Mouse (Mus musculus): ENCODE data around the gene Crym.

The Crym gene

DNA sequence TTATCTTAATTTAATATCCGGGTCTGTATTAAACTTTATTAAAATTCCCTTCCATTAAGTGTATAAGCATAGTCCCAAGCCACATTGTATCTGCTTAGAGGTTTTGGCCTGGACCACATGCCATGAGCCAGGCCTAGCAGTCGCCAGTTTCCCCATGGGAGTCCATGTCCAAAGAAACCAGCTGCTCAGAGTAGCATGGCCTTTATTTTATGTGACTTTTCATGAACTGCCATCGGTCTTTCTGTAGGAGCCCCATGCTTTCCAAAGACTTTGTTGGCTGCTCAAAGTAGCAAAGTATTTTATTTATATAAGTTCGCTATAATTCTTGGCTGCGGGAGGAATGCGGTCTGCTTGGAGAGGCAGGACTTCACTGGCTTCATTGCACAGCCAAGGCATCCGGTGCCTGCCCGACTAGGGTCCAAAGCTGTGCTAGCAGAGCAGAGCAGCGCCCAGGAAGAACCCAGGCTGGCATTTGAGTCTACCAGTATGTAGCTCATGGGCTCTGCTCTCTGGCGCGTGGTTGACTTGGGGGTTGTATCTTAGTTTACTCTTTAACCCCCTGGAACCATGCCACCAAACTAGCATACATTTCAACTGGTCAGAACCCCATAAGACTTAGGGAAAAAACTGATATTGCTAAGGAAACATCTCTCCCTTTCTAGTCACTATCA lies 38.2 kb downstream of the Crym start:
- no peak for DNase-seq (ENCODE audit: low spot score in 2 of 2)

DNA sequence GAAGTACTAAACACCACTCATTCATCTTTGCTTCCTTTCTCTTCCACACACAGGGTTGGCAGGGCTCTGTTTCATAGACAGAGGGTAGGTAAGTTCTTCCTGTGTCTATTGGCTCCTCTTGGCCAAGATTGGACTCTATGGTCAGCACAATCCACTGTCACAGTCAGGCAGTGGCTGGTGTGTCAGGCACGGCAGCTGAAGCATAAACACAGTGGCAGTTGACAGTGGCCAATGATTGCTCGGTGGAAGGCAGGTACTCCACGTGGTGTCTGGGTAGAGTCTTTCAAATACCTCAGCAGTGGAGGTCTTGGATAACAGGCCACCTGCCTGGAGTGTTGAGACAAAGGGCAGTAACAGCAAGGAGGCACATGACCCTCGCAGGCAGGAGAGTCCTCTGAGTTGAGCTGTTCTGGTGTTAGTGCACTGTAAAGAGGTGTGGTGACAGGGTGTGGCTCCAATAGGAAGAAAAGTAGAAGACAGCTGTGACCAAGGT lies 43.7 kb downstream of the Crym start:
- no peak for DNase-seq (ENCODE audit: low spot score in 2 of 2)

DNA sequence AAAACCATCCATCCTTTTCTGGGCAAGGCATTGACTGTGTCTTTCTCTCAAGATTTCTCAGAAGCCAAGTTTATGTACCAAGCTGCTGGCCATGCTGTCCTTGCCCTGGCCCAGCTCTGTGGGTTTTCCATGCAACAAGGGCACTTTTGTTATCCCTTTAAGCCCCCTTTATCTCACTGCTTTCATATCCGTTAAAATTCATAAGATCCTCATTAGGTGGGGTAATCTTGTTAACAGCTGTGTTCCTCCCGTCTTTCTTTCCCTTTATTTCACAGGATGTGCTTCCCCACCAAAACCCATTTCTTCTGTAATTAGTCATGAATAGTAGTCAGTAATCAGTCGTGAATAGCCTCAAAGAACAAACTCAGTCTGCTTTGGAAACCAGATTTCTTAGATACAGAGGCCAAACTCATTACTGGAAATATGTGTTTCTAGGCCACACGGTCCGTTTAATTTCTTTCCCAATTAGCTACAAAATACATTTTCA lies 44.3 kb downstream of the Crym start:
- DNase-seq (ENCODE audit: low spot score in 2 of 2) = no peak

DNA sequence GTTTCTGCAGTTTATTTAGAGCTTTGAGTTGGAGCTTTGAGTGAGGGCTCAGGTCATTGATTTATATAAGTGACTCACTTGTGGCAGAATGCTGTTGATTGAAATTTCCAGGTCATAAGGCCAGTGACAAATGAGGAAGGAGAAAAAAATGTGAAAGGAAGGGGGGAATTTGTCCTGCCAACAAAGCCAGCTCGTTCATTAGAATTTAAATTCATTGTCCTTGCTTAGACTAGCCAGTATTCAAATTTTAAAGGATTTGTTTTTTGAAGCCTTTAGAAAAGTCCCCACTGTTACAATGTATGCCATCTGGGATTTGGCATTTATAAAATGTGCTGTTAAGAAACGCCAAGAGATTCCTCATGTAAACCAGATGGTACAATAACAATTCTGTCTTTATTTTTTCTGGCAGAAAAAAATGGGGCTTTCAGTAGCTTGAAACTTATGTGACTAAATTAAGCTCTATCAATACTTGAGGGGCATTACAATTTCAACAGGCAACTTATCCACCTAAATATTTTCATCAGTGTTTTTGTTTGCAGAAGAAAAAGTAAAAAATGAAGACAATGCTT lies 45.0 kb downstream of the Crym start:
- DNase-seq (ENCODE audit: low spot score in 2 of 2) = no peak

DNA sequence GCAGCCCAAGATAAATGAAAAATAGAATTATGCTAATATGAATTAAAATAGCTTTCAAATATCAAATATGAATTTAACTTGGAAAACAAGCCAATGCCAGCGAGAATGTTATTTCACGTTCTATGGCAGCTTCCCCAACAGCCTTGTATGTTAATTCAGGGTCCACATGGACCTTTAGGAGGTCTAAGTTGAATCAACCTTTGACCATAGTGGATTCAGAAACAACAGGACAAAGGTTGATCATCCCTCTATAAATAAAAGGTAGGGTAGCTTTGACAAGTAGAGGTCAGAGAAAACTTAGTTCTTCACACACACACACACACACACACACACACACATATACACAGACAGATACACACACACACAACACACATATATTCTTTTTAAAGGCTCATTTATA lies 51.0 kb downstream of the Crym start:
- DNase-seq (ENCODE audit: low spot score in 2 of 2) = no peak

DNA sequence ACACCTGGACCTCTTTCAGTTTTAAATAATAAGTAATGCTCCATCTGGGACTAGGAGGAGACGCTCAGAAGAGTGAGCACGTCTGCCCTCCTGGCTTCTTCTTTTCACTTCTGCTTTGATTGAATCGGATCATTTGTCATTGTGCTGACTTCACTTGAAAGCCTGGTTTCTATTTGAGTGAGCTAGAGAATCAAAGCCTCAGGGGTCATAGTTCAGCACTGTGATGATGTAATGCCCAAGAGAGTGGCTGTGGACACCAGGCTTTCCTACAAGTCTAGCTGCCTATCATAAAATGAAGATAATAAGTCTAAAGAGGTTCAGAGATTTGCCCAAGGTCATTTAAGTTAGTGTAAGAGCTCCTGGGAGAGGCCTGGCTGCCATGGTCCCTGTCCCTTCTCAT lies 51.7 kb downstream of the Crym start:
- no peak for DNase-seq (ENCODE audit: low spot score in 2 of 2)

DNA sequence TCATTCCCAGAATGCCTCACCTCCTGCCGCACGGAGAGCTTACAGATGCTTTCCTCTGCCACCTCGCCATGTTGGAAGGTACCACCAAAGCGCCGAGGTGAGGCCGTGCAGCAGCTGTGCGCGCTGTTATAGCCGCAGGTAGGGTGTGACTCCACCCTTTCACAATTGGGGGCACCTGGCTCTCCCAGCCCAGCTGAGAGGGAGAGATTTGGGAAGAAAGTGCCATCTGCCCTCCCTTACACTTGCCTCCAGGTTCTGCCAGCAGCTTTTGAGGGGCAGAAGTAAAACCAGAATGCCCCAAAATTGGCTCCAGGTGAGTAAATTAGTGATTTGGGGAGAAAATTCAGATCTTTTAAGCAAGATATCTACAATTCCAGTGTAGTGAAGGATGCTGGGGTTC lies 56.7 kb downstream of the Crym start, which contains the start of gene Zp2:
Zp2 (minus strand) TSS at position 101 of the 400 bp plus-strand sequence.
- DNase-seq (ENCODE audit: low spot score in 2 of 2) = no peak

DNA sequence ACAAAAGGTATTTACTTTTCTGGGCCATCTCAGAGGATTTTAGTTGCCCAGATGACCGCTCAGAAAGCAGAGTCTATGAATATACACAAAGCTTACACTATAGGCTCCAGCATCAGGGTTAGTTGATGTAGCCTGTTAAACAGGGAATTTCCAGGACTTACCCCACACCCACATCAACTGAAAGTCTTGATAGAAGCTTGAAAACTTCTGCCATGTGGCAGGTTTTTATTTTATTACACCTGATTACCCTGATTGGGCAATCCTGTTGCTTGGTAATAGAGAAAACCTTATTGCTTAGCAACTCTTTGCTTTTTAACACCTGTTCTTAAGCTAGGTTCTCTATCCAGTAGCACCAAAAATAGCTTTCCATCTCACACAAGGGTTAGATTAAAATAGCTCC lies 59.2 kb downstream of the Crym start:
- no peak for DNase-seq (ENCODE audit: low spot score in 2 of 2)
